Mouse (Mus musculus): ENCODE measurements at regions not wholly inside any gene's neighbourhood (a gene's known extent, or its start where the extent isn't known, plus 50 kb on each side); places are given as distances from the start of the nearest gene placed in this dataset.

- no peak for TF ChIP-seq CTCF (IDR thresholded peaks at IDR 0.05; ENCODE audit: low read depth)
- no peak for TF ChIP-seq EP300 (IDR thresholded peaks at IDR 0.05; ENCODE audit: low read depth)
These were observed 69.7 kb upstream of the Btbd3 start for GRCm38 (mm10) chr2:138186700-138187099.
